Mouse (Mus musculus): ENCODE measurements around the gene Pla2g12b. TPM values are rescaled to one million over a fixed set of nuclear protein-coding genes. Genes with fewer than 3 reads are reported as not detected.

The Pla2g12b gene
- total RNA-seq, 2 experiments from 2014 or later: not detected

GRCm38 (mm10) chr10:59454631-59455030, 51.2 kb downstream of the Pla2g12b start:
- no peak for ATAC-seq (replicated peaks; ENCODE audit: low FRiP score, poor library complexity, severe bottlenecking)

- no peak for ATAC-seq (replicated peaks; ENCODE audit: low FRiP score, poor library complexity, severe bottlenecking)
Observed at GRCm38 (mm10) chr10:59459767-59460166, 56.3 kb downstream of the Pla2g12b start.

- no peak for ATAC-seq (replicated peaks; ENCODE audit: low FRiP score, poor library complexity, severe bottlenecking)
Observed at GRCm38 (mm10) chr10:59462307-59462706, 58.8 kb downstream of the Pla2g12b start.

- no peak for ATAC-seq (replicated peaks; ENCODE audit: low FRiP score, poor library complexity, severe bottlenecking)
Observed at GRCm38 (mm10) chr10:59465546-59465945, 62.1 kb downstream of the Pla2g12b start.

- no peak for ATAC-seq (replicated peaks; ENCODE audit: low FRiP score, poor library complexity, severe bottlenecking)
Observed at GRCm38 (mm10) chr10:59466626-59467025, 63.2 kb downstream of the Pla2g12b start.

- no peak for ATAC-seq (replicated peaks; ENCODE audit: low FRiP score, poor library complexity, severe bottlenecking)
Observed at GRCm38 (mm10) chr10:59467297-59467696, 63.8 kb downstream of the Pla2g12b start.

- ATAC-seq (replicated peaks; ENCODE audit: low FRiP score, poor library complexity, severe bottlenecking): no peak
Observed at GRCm38 (mm10) chr10:59470451-59470850, 67.0 kb downstream of the Pla2g12b start.

Other genes with a start within 250 kb of the Pla2g12b start
- gene Sept10, start 181.8 kb upstream of the Pla2g12b start, total RNA-seq (2015; ENCODE audit: low replicate concordance): not detected in 2 replicates
- gene Sept10, start 181.8 kb upstream of the Pla2g12b start, total RNA-seq (2017; ENCODE audit: low replicate concordance): 2.4 TPM in 1 of 2 replicates, not detected in the other
- gene Sowahc, start 181.7 kb upstream of the Pla2g12b start, total RNA-seq (2015; ENCODE audit: low replicate concordance): 2.5 and 3.4 TPM in 2 replicates
- 2.1 and 3.6 TPM in 2 replicates for gene Sowahc, start 181.7 kb upstream of the Pla2g12b start, total RNA-seq (2017; ENCODE audit: low replicate concordance)
- 2.5 and 6.5 TPM in 2 replicates for gene P4ha1, start 80.4 kb upstream of the Pla2g12b start, total RNA-seq (2015; ENCODE audit: low replicate concordance)
- 8.9 and 12.9 TPM in 2 replicates for gene P4ha1, start 80.4 kb upstream of the Pla2g12b start, total RNA-seq (2017; ENCODE audit: low replicate concordance)
- gene Gm10273, start 8.0 kb upstream of the Pla2g12b start, total RNA-seq (2015; ENCODE audit: low replicate concordance): 15.1 and 18.9 TPM in 2 replicates
- gene Gm10273, start 8.0 kb upstream of the Pla2g12b start, total RNA-seq (2017; ENCODE audit: low replicate concordance): 17.1 TPM in 1 of 2 replicates, not detected in the other
- not detected in 2 replicates for gene Oit3, start 38.1 kb downstream of the Pla2g12b start, total RNA-seq (2015; ENCODE audit: low replicate concordance)
- gene Oit3, start 38.1 kb downstream of the Pla2g12b start, total RNA-seq (2017; ENCODE audit: low replicate concordance): not detected in 2 replicates
- not detected in 2 replicates for gene Gm10322, start 212.4 kb downstream of the Pla2g12b start, total RNA-seq (2015; ENCODE audit: low replicate concordance)
- not detected in 2 replicates for gene Gm10322, start 212.4 kb downstream of the Pla2g12b start, total RNA-seq (2017; ENCODE audit: low replicate concordance)
- gene Mcu, start 213.0 kb downstream of the Pla2g12b start, total RNA-seq (2015; ENCODE audit: low replicate concordance): 14.7 and 17.3 TPM in 2 replicates
- 14.8 and 16.8 TPM in 2 replicates for gene Mcu, start 213.0 kb downstream of the Pla2g12b start, total RNA-seq (2017; ENCODE audit: low replicate concordance)

All from erythroid progenitor cell, adult 5-6 weeks (primary cell).